Mouse (Mus musculus) lung, postnatal 0 days (tissue): ENCODE measurements around the gene Dennd1a.

Source experiments
- CTCF ChIP-seq: IDR thresholded peaks from 2 replicates; pipeline ENCODE4 v1.5.1; 2016; ENCODE audit warnings: antibody characterized with exemption, mild to moderate bottlenecking
- EP300 ChIP-seq: IDR thresholded peaks from 2 replicates; pipeline ENCODE4 v1.6.1; 2016; ENCODE audit warnings: antibody characterized with exemption, mild to moderate bottlenecking, control low read depth

- TF ChIP-seq CTCF (no peak), EP300 (no peak)
These were observed 344.3 kb downstream of the Dennd1a start for GRCm38 (mm10) chr2:37942906-37943305.
